Mouse (Mus musculus): ENCODE data around the gene Slc28a1. TPM values are rescaled to one million over a fixed set of nuclear protein-coding genes. Genes with fewer than 3 reads are reported as not detected.

Gene Slc28a1
- polyA plus RNA-seq, 1 experiment: not detected

DNA sequence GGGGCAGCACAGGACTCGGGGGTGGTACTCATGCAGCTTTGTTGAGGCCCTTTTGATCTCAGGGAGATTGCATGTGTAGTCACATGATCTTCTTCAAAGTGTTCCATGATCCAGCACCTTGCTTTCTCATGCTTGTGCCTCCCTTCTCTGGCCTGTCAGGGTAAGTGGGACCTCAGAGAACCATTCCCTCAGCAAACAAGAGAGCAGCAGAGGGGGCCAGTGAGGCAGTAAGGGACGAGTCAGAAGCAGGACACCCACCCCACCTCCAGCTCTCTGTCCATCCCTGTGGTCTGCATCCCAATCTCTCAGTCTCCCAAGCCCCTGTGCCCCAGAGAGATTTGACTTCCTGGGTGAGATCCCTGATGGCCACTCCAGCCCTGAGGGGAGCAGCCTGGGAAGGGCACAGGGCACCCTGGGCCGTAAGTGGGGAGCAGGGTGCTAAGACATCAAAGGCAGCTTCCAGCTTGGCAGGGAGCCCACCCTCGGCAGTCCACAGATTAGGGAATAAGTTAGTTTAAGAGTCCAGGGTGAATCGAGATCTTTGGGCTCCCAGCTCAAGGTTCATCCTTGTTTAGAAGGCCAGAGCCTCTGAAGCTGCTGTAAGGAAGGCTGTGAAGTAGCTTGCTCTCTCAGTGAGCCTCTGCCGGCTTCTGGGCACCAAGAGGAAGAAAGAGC is 1.8 kb upstream of the Slc28a1 start:
- TF ChIP-seq MYOG (IDR thresholded peaks at IDR 0.05; ENCODE audit: control insufficient read depth in 1 of 3, insufficient read depth in 1 of 3, insufficient read length in 2 of 3, low read depth in 2 of 3): no peak
- no peak for TF ChIP-seq POLR2A (IDR thresholded peaks at IDR 0.05; ENCODE audit: insufficient read length, low read depth)
- no peak for TF ChIP-seq USF1 (IDR thresholded peaks at IDR 0.05; ENCODE audit: low read depth)
- TF ChIP-seq TCF3 (IDR thresholded peaks at IDR 0.05; ENCODE audit: insufficient read length, low read depth): no peak

DNA sequence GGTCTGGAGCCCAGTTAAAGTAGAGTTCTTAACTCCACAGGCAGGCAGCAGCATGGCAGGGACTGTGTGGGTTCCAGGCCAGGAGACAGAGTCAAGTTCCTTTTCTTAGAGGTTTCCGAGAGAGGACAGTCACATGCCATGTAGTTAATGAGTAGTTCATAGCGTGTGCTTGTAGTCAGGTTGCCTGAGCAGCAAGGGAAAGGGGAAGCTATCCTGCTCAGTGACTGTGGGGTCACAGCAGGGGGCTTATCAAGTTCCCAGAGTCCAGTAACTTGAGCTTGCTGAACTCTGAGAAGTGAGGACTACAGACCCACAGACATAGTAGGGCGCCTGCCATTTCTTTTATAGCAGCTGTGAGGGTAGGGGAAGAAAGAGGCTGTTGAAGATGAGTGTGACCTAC is 6.5 kb downstream of the Slc28a1 start:
- no peaks in the 10 kb centered on the region for H3K36me3 ChIP-seq (ENCODE audit: control insufficient read depth, insufficient read depth)
- no peak overlapping the region for H3K4me3 ChIP-seq
- H3ac ChIP-seq (ENCODE audit: control insufficient read depth, insufficient read length): no peak overlapping the region
- H3K79me2 ChIP-seq (ENCODE audit: control insufficient read depth, insufficient read depth): no peaks in the 10 kb centered on the region
- TF ChIP-seq TCF3 (IDR thresholded peaks at IDR 0.05; ENCODE audit: insufficient read length, low read depth): no peak
- TF ChIP-seq SRF (IDR thresholded peaks at IDR 0.05; ENCODE audit: control insufficient read depth, insufficient read length, low read depth): no peak
- no peak for TF ChIP-seq CEBPB (IDR thresholded peaks at IDR 0.05; ENCODE audit: insufficient read depth, poor library complexity, severe bottlenecking)
- TF ChIP-seq E2F4 (IDR thresholded peaks at IDR 0.05; ENCODE audit: insufficient read depth): no peak
- TF ChIP-seq MYOG (IDR thresholded peaks at IDR 0.05; ENCODE audit: control insufficient read depth in 1 of 3, insufficient read depth in 1 of 3, insufficient read length in 2 of 3, low read depth in 2 of 3): no peak
- TF ChIP-seq MYOD1 (IDR thresholded peaks at IDR 0.05; ENCODE audit: control insufficient read depth in 1 of 3, insufficient read length in 2 of 3, low read depth in 2 of 3): no peak
- TF ChIP-seq POLR2A (IDR thresholded peaks at IDR 0.05; ENCODE audit: insufficient read length, low read depth): no peak
- TF ChIP-seq TCF12 (IDR thresholded peaks at IDR 0.05; ENCODE audit: insufficient read depth, poor library complexity, severe bottlenecking): no peak
- no peak for TF ChIP-seq REST (IDR thresholded peaks at IDR 0.05; ENCODE audit: insufficient read depth, insufficient read length)
- no peak for TF ChIP-seq MAX (IDR thresholded peaks at IDR 0.05; ENCODE audit: low read depth)
- TF ChIP-seq POLR2AphosphoS2 (IDR thresholded peaks at IDR 0.05; ENCODE audit: insufficient read length, low read depth): no peak
- no peak for TF ChIP-seq USF1 (IDR thresholded peaks at IDR 0.05; ENCODE audit: low read depth)
- H3K4me2 ChIP-seq (ENCODE audit: low read depth): no peak overlapping the region
- H3K27me3 ChIP-seq (ENCODE audit: control insufficient read depth, insufficient read depth, insufficient read length): peaks cover 12% of the 10 kb centered on the region

More for the DNA sequence above, 1.8 kb upstream of the Slc28a1 start:
- Histone ChIP-seq H3K4me3 (no peak overlapping the region), H3ac (ENCODE audit: control insufficient read depth, insufficient read length) (no peak overlapping the region), H3K36me3 (ENCODE audit: control insufficient read depth, insufficient read depth) (no peaks in the 10 kb centered on the region), H3K27me3 (ENCODE audit: control insufficient read depth, insufficient read depth, insufficient read length) (peaks cover 36% of the 10 kb centered on the region), H3K79me2 (ENCODE audit: control insufficient read depth, insufficient read depth) (no peaks in the 10 kb centered on the region), H3K4me2 (ENCODE audit: low read depth) (no peak overlapping the region)

DNA sequence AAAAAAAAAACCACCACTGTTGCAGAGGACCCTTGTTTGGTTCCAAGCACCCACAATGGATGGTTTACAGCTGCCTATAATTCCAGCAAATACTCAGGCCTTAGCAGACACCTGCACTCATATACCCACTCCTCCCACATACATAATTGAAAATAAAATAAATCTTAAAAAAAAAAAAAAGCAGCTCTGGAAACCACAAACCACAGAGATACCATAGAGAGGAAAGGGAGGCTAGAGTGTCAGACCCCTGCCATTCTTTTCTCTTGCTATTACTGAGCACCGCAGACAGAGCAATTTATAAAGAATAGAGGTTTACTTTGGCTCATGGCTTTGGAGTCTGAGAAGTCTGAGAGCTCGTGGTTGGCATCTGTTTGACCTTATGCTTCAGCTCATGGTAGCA is 8.2 kb downstream of the Slc28a1 start:
- Histone ChIP-seq H3K4me2 (ENCODE audit: low read depth) (no peak overlapping the region), H3ac (ENCODE audit: control insufficient read depth, insufficient read length) (no peak overlapping the region), H3K79me2 (ENCODE audit: control insufficient read depth, insufficient read depth) (no peaks in the 10 kb centered on the region), H3K36me3 (ENCODE audit: control insufficient read depth, insufficient read depth) (no peaks in the 10 kb centered on the region), H3K27me3 (ENCODE audit: control insufficient read depth, insufficient read depth, insufficient read length) (no peaks in the 10 kb centered on the region), H3K4me3 (no peak overlapping the region)
- TF ChIP-seq E2F4 (IDR thresholded peaks at IDR 0.05; ENCODE audit: insufficient read depth) (no peak), TCF3 (IDR thresholded peaks at IDR 0.05; ENCODE audit: insufficient read length, low read depth) (no peak), REST (IDR thresholded peaks at IDR 0.05; ENCODE audit: insufficient read depth, insufficient read length) (no peak), MYOD1 (IDR thresholded peaks at IDR 0.05; ENCODE audit: control insufficient read depth in 1 of 3, insufficient read length in 2 of 3, low read depth in 2 of 3) (no peak), POLR2AphosphoS2 (IDR thresholded peaks at IDR 0.05; ENCODE audit: insufficient read length, low read depth) (no peak), MAX (IDR thresholded peaks at IDR 0.05; ENCODE audit: low read depth) (no peak), SRF (IDR thresholded peaks at IDR 0.05; ENCODE audit: control insufficient read depth, insufficient read length, low read depth) (no peak), TCF12 (IDR thresholded peaks at IDR 0.05; ENCODE audit: insufficient read depth, poor library complexity, severe bottlenecking) (no peak), USF1 (IDR thresholded peaks at IDR 0.05; ENCODE audit: low read depth) (no peak), POLR2A (IDR thresholded peaks at IDR 0.05; ENCODE audit: insufficient read length, low read depth) (no peak), CEBPB (IDR thresholded peaks at IDR 0.05; ENCODE audit: insufficient read depth, poor library complexity, severe bottlenecking) (no peak)

DNA sequence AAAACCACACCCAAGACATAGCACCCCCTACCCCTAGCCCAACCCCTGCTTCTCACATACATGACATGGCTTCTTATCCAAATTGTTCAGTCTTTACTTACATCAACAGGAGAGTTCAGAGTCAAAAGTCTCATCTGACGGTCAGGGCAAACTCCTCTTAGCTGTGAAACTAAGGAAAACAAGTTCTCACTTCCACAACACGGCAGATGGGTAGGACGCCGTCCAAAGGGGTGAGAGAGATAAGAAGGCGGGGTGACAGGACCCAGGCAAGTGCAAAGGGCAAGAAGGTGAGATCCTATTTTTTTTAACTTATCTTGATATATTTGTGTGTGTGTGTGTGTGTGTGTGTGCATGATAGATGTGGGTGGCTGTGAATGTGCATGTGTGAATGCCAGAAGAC is 9.0 kb downstream of the Slc28a1 start:
- H3K27me3 ChIP-seq (ENCODE audit: control insufficient read depth, insufficient read depth, insufficient read length): no peaks in the 10 kb centered on the region
- no peak for TF ChIP-seq MAX (IDR thresholded peaks at IDR 0.05; ENCODE audit: low read depth)
- no peak for TF ChIP-seq REST (IDR thresholded peaks at IDR 0.05; ENCODE audit: insufficient read depth, insufficient read length)
- TF ChIP-seq CEBPB (IDR thresholded peaks at IDR 0.05; ENCODE audit: insufficient read depth, poor library complexity, severe bottlenecking): no peak
- TF ChIP-seq POLR2AphosphoS2 (IDR thresholded peaks at IDR 0.05; ENCODE audit: insufficient read length, low read depth): no peak
- no peak for TF ChIP-seq TCF12 (IDR thresholded peaks at IDR 0.05; ENCODE audit: insufficient read depth, poor library complexity, severe bottlenecking)
- TF ChIP-seq SRF (IDR thresholded peaks at IDR 0.05; ENCODE audit: control insufficient read depth, insufficient read length, low read depth): no peak
- no peak for TF ChIP-seq POLR2A (IDR thresholded peaks at IDR 0.05; ENCODE audit: insufficient read length, low read depth)
- no peak for TF ChIP-seq MYOD1 (IDR thresholded peaks at IDR 0.05; ENCODE audit: control insufficient read depth in 1 of 3, insufficient read length in 2 of 3, low read depth in 2 of 3)
- no peak for TF ChIP-seq TCF3 (IDR thresholded peaks at IDR 0.05; ENCODE audit: insufficient read length, low read depth)
- no peak for TF ChIP-seq USF1 (IDR thresholded peaks at IDR 0.05; ENCODE audit: low read depth)
- no peak for TF ChIP-seq E2F4 (IDR thresholded peaks at IDR 0.05; ENCODE audit: insufficient read depth)
- no peak for TF ChIP-seq MYOG (IDR thresholded peaks at IDR 0.05; ENCODE audit: control insufficient read depth in 1 of 3, insufficient read depth in 1 of 3, insufficient read length in 2 of 3, low read depth in 2 of 3)
- no peak overlapping the region for H3ac ChIP-seq (ENCODE audit: control insufficient read depth, insufficient read length)
- no peaks in the 10 kb centered on the region for H3K36me3 ChIP-seq (ENCODE audit: control insufficient read depth, insufficient read depth)
- H3K4me3 ChIP-seq: no peak overlapping the region
- no peak overlapping the region for H3K4me2 ChIP-seq (ENCODE audit: low read depth)
- H3K79me2 ChIP-seq (ENCODE audit: control insufficient read depth, insufficient read depth): no peaks in the 10 kb centered on the region

Measured in myocyte (in vitro differentiated cells).